Mouse (Mus musculus) heart, embryonic 13.5 days (tissue): ENCODE measurements around the gene Gm11985. TPM values are rescaled to one million over a fixed set of nuclear protein-coding genes. Genes with fewer than 3 reads are reported as not detected.

ENCODE experiments used
- ATAC-seq: fragments of 200-750 bp; cut with Nextera tagmentation; 2 replicates; pipeline ENCODE4 v1.8.0; 2017; ENCODE audit warnings: moderate TSS enrichment; ENCODE audit not compliant: insufficient number of reproducible peaks, low FRiP score, low TSS enrichment; ENCODE audit errors: extremely low read depth
- H3K27ac ChIP-seq: fragments of 300-500 bp; sonication (generic); replicated peaks from 2 replicates; pipeline ENCODE4 v1.5.1; 2015; ENCODE audit warnings: moderate library complexity, mild to moderate bottlenecking, inconsistent platforms
- H3K27me3 ChIP-seq: fragments of 300-500 bp; sonication (generic); replicated peaks from 2 replicates; pipeline ENCODE4 v1.6.1; 2015; ENCODE audit warnings: mild to moderate bottlenecking, inconsistent platforms
- H3K36me3 ChIP-seq: fragments of 300-500 bp; sonication (generic); 2 replicates; pipeline ENCODE4 v1.6.1; 2015; ENCODE audit warnings: mild to moderate bottlenecking, inconsistent platforms
- H3K4me1 ChIP-seq: fragments of 300-500 bp; sonication (generic); 2 replicates; pipeline ENCODE4 v1.6.1; 2015; ENCODE audit warnings: inconsistent platforms
- H3K4me2 ChIP-seq: fragments of 300-500 bp; sonication (generic); 2 replicates; pipeline ENCODE4 v1.6.1; 2015; ENCODE audit warnings: inconsistent platforms, mild to moderate bottlenecking, moderate library complexity
- H3K4me3 ChIP-seq: fragments of 300-500 bp; sonication (generic); 2 replicates; pipeline ENCODE4 v1.5.1; 2015; ENCODE audit warnings: moderate library complexity, mild to moderate bottlenecking, inconsistent platforms
- H3K9ac ChIP-seq: fragments of 300-500 bp; sonication (generic); 2 replicates; pipeline ENCODE4 v1.6.1; 2015; ENCODE audit warnings: inconsistent platforms, mild to moderate bottlenecking, moderate library complexity
- H3K9me3 ChIP-seq: fragments of 300-500 bp; sonication (generic); 2 replicates; pipeline ENCODE4 v1.6.1; 2016; ENCODE audit warnings: inconsistent platforms
- WGBS: fragments of 180-500 bp; shearing (Covaris S2); methylation state at CpG from one replicate; pipeline ENCODE4 v1.1.7; 2015; ENCODE audit warnings: mixed read lengths; 5-methylcytosine and 5-hydroxymethylcytosine counted together
- polyA plus RNA-seq: library from polyadenylated mRNA; unstranded; fragments of >200 nt; fragmentation: Nextera tagmentation; extraction: Ambion mirVana; gene quantifications from 2 replicates; pipeline ENCODE4 v1.2.1, GENCODE M21; 2015

Gene Gm11985
- polyA plus RNA-seq, 1 experiment from 2014 or later = not detected

DNA sequence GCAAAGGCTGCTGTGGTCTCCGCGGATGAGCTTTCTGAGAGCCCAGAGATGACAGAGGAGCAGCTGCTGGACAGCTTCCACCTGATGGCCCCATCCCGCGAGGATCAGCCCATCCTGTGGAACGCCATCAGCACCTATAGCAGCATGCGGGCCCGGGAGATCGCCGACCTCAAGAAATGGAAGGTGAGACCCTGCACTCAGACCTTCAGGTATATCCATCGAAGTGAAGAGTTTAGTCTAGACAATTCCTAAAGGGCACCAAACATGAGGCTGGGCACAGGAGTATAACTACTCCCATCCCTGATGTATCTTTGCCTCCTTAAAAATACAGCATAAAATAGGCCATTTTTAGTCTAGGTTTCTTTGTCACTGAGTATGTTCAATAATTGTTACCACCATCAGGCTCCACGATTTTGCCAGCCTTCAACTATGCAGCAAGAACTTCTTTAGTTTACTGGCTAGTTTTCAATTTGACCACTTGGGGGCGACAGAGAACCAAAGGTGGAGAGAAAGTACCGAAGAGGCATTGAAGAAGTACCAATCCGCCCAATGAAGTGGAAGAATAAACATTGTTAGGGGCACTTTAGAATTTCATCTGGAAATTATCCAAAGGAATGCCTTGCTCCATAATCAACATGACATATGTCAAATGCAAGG lies 11.5 kb upstream of the Gm11985 start:
- Histone ChIP-seq H3K4me3 (no peak overlapping the region), H3K27me3 (no peaks in the 10 kb centered on the region; the same call in 1 of the 2 replicates), H3K4me1 (no peaks in the 10 kb centered on the region), H3K27ac (no peak overlapping the region), H3K9me3 (peaks cover 5% of the 10 kb centered on the region; the same call in 1 of the 2 replicates), H3K9ac (no peak overlapping the region), H3K36me3 (no peaks in the 10 kb centered on the region), H3K4me2 (no peak overlapping the region)
- no peak for ATAC-seq
- WGBS = 48% methylated on average over 14 of the region's 14 CpGs

DNA sequence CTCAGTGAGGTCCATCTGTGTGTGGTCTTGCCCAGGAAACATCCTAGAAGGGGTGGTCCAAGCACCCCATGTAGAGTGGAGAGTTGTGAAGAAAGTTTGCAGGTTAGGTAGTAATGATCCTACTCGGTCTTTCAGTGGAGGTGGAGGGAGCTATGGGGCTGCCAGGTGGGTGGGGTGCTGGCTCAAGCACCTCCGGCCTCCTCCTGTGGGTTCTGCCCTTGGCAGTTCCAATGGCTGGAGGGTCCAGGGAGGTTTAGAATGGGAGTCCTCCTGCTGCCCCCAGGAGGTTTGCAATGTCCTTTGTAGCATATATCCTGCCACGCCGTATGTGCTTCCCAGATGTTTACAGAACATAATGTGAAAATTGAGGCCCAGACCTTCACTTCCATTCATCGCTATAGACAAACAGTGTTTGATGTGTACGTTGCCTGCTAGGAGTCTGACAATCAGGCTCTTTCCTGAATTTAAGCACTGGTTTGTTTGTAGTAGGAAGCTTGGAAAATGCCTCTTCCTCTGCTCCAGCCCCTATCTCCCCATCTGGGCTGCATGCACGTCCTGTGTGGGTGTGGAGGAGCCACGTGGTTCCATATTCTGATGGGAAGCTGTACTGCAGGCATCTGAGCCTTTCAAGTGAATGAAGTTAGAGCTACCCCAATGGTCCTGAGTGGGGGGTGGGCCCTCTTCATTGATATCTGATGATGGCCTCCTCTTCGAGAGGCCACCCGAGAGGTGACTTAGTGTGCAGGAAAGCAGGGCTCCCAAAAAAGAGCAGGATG lies 10.3 kb upstream of the Gm11985 start:
- Histone ChIP-seq H3K9ac (no peak overlapping the region), H3K27me3 (no peaks in the 10 kb centered on the region; the same call in 1 of the 2 replicates), H3K27ac (no peak overlapping the region; the same call in 1 of the 2 replicates), H3K9me3 (peaks cover 5% of the 10 kb centered on the region; the same call in 1 of the 2 replicates), H3K4me3 (no peak overlapping the region), H3K36me3 (no peaks in the 10 kb centered on the region), H3K4me2 (no peak overlapping the region), H3K4me1 (no peaks in the 10 kb centered on the region)
- no peak for ATAC-seq
- WGBS = 60% methylated on average over 10 of the region's 10 CpGs

DNA sequence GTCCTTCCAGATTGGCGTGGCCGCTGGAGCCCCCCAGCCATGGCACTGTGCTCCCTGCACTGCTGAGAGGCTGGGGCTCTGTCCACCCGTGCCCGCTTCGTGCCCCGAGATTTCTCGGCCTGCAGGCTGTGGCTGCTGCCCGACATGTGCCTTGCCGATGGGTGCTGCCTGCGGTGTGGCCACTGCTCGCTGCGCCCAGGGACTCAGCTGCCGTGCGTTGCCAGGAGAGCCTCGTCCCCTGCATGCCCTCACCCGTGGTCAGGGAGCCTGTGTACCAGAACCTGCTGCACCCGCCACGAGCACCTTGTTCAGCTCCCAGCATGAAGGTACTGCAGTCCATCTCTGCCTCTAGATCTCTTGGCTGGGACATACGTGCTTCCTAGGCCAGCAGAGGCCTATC lies 9.6 kb upstream of the Gm11985 start:
- H3K4me1 ChIP-seq = peaks cover 4% of the 10 kb centered on the region; the same call in 1 of the 2 replicates
- no peak overlapping the region for H3K9ac ChIP-seq
- H3K9me3 ChIP-seq = peaks cover 5% of the 10 kb centered on the region; the same call in 1 of the 2 replicates
- no peaks in the 10 kb centered on the region for H3K27me3 ChIP-seq
- ATAC-seq = no peak
- 84% methylated on average over 19 of the region's 19 CpGs for WGBS
- H3K4me2 ChIP-seq = no peak overlapping the region
- H3K4me3 ChIP-seq = no peak overlapping the region
- no peaks in the 10 kb centered on the region for H3K36me3 ChIP-seq
- H3K27ac ChIP-seq = no peak overlapping the region

DNA sequence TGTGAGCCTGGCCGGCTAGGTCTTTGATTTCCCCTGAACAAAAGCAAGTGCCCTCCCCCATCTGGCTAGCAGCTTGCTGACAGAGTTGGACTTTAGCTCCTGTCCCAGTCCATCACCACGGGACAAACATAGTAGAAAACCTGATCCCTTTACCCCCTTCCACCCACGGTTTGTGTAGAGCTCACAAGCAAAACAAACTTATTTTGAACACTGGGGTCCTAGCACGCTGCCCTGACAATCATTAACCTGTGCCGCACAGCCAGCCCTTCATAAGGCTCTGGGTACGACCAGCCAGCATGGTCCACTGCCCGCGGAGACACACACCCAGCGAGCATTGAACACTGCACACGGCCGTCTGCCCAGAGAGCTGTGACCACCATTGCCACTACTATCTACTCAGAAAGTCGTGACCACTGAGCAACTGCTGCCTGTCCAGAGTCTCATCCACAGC lies 9.1 kb upstream of the Gm11985 start, which contains the start of gene Igfbp1:
Gene Igfbp1, plus strand, starts transcription at position 292 of the 451 bp plus-strand sequence.
- WGBS = 74% methylated on average over 12 of the region's 12 CpGs
- no peaks in the 10 kb centered on the region for H3K27me3 ChIP-seq
- ATAC-seq = no peak
- H3K9me3 ChIP-seq = peaks cover 5% of the 10 kb centered on the region; the same call in 1 of the 2 replicates
- no peak within 1 kb of the TSS for H3K9ac ChIP-seq
- H3K4me1 ChIP-seq = peaks cover 8% of the 10 kb centered on the region
- no peak within 1 kb of the TSS for H3K4me2 ChIP-seq
- no peak within 1 kb of the TSS; the same call in 1 of the 2 replicates for H3K27ac ChIP-seq
- no peak within 1 kb of the TSS for H3K4me3 ChIP-seq
- no peaks in the 10 kb centered on the region for H3K36me3 ChIP-seq

DNA sequence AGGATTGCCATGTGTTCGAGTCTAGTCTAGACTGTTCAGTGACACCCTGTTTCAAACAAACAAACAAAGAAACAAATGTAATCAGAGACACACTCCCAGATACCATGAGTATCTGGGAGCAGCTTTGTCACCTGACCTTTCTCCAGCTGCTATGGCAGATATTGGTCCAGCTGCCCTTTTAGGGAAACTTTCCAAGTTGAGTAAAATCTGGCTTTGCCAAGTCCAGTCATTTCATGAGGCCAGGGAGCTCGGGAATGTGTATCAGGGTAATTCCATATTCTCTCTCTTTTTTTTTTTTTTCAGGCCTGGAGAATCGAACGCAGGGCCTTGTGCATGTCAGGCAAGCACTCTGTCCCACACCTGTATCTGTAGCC lies 6.9 kb upstream of the Gm11985 start:
- H3K27ac ChIP-seq = no peak overlapping the region
- no peak for ATAC-seq
- H3K36me3 ChIP-seq = no peaks in the 10 kb centered on the region
- peaks cover 3% of the 10 kb centered on the region; the same call in 1 of the 2 replicates for H3K27me3 ChIP-seq
- no peak overlapping the region for H3K9ac ChIP-seq
- H3K4me3 ChIP-seq = no peak overlapping the region
- H3K4me2 ChIP-seq = no peak overlapping the region
- peaks cover 5% of the 10 kb centered on the region; the same call in 1 of the 2 replicates for H3K9me3 ChIP-seq
- WGBS = 76% methylated on average over 4 of the region's 4 CpGs
- peaks cover 13% of the 10 kb centered on the region for H3K4me1 ChIP-seq

DNA sequence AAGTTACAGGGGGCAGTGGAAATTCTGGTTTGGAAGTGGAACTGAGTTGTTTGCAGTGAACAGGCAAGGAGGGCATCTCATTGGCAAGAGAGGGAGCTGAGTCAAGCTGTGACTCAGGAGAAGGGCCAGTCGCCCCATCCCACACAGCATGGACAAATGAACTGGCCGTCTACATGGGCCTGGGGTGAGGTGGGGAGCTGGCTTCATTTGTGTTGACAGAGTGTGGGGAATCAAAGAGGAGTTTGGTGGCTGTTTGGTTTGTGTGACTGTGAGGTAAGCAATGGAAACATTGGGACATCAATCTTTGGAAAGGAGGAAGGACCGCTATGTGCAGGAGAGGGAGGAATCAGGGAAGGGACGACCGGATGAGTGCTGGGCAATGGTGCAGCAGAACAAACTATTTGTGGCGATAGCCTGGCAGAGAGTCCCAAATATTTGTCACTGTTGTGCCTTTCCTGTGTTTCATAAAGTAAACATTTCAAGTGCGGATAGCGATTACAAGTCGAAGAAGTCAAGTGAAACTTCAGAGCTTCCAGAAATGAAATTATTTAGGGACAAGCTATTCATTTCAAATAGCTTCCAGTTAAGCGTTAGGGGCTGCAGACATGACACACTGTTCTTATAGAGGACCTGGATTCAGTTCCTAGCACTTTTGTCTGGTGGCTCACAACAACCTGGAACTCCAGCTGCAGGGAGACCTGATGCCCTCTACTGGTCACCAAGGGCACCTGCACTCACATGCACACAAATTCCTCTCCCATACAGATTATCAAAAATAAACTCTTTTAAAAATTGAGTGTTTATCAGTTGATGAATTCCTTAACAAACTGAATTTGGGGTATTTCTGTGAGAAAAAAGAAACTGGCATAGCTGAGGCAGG lies 6.3 kb upstream of the Gm11985 start:
- no peaks in the 10 kb centered on the region for H3K36me3 ChIP-seq
- no peak overlapping the region for H3K4me3 ChIP-seq
- H3K27me3 ChIP-seq = peaks cover 3% of the 10 kb centered on the region; the same call in 1 of the 2 replicates
- H3K4me2 ChIP-seq = no peak overlapping the region
- no peak for ATAC-seq
- peaks cover 18% of the 10 kb centered on the region for H3K4me1 ChIP-seq
- H3K9me3 ChIP-seq = peaks cover 5% of the 10 kb centered on the region; the same call in 1 of the 2 replicates
- no peak overlapping the region for H3K9ac ChIP-seq
- no peak overlapping the region for H3K27ac ChIP-seq
- WGBS = 89% methylated on average over 10 of the region's 10 CpGs

DNA sequence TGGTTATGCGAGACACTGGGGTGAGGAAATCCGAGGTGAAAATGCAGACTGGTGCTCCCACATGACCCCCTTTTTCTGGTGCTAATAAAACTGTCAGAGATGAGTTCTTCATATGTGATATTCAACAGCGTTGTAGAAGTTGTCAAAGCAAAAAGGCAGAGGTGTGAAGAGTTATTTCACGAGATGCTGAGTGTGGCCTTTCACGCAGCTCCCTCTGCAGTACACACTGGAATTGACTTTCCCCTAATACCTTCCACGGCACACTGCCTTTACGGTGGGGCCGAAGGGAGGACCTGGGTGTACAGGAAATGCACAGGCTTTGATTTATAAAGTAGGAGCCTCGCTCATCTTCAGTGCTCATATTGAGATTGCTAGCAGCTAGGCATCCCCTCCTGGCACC lies 4.8 kb upstream of the Gm11985 start:
- Histone ChIP-seq H3K4me1 (peaks cover 18% of the 10 kb centered on the region), H3K9me3 (peaks cover 5% of the 10 kb centered on the region; the same call in 1 of the 2 replicates), H3K4me3 (no peak overlapping the region), H3K27ac (no peak overlapping the region), H3K27me3 (peaks cover 3% of the 10 kb centered on the region; the same call in 1 of the 2 replicates), H3K36me3 (no peaks in the 10 kb centered on the region), H3K9ac (no peak overlapping the region), H3K4me2 (no peak overlapping the region)
- 60% methylated on average over 9 of the region's 9 CpGs for WGBS
- no peak for ATAC-seq

DNA sequence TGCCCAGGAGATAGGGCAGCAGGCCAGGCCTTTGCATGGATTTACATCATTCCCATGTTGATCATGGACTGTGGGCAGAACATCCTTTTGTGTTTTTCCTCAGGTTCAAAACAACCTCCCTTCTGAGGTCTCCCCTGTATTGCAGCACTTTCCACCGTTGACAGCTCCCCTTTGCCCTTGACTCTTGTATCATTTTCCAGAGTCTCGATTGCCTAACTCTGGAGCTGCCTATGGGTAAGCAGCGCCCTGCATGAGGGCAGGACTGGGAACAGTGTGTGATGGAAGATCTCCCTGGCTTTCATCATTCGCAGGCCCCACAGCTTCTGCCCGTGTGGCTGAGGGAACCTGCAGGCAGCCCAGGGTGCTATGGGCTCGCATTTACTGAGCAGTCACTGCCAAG lies 4.3 kb upstream of the Gm11985 start:
- no peak for ATAC-seq
- no peaks in the 10 kb centered on the region for H3K36me3 ChIP-seq
- H3K9ac ChIP-seq = no peak overlapping the region
- WGBS = 25% methylated on average over 6 of the region's 6 CpGs
- H3K4me3 ChIP-seq = no peak overlapping the region
- peaks cover 5% of the 10 kb centered on the region; the same call in 1 of the 2 replicates for H3K9me3 ChIP-seq
- H3K27me3 ChIP-seq = peaks cover 3% of the 10 kb centered on the region; the same call in 1 of the 2 replicates
- H3K27ac ChIP-seq = no peak overlapping the region
- H3K4me1 ChIP-seq = peaks cover 18% of the 10 kb centered on the region
- no peak overlapping the region for H3K4me2 ChIP-seq

DNA sequence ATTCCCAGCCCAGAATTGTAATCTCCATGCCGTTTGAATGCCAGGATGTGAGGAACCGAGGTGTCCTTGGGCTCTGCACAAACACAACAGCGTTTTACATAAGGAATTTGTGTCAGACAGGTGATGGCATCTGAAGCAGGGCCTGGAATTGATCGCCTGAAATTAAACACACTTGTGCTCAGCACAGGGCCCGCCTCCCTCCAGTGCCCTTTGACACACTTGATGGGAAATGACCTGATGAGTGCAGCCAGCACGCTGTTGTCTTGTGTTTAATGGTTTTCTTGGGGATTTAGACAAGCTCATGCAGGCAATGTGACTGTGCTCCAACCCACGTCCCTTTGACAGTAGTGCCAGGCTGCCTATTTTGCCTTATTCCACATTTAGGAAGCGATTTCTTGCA lies 897 bp downstream of the Gm11985 start:
- 58% methylated on average over 8 of the region's 8 CpGs for WGBS
- Histone ChIP-seq H3K27ac (no peak overlapping the region), H3K9ac (no peak overlapping the region), H3K9me3 (no peaks in the 10 kb centered on the region), H3K27me3 (peaks cover 7% of the 10 kb centered on the region; the same call in 1 of the 2 replicates), H3K36me3 (no peaks in the 10 kb centered on the region), H3K4me2 (no peak overlapping the region), H3K4me1 (peaks cover 20% of the 10 kb centered on the region), H3K4me3 (no peak overlapping the region)
- ATAC-seq = no peak

DNA sequence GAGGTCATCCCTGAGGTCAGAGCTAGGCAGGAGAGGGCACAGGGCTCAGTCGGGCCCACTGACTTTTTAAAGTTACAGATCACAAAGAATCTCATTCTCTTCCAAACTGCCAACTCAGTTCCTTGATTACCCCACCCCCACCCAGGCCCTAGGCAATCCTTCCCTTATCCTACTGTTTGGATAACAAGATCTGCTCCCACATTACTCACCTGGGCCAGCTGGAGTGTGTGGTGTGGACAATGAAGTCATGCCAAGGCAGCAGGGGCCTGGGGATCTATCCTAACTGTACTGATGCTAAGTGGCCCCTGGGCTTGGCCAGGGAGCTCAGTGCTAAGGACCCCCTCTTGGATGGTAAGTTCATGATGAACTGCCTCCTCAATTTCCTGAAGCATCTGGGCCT lies 3.9 kb downstream of the Gm11985 start:
- Histone ChIP-seq H3K4me1 (peaks cover 10% of the 10 kb centered on the region), H3K9ac (no peak overlapping the region), H3K4me2 (no peak overlapping the region), H3K27me3 (0 out of 2 replicates have a peak, but pooled peaks cover 4% of the 10 kb centered on the region), H3K9me3 (no peaks in the 10 kb centered on the region), H3K27ac (no peak overlapping the region), H3K4me3 (no peak overlapping the region), H3K36me3 (no peaks in the 10 kb centered on the region)
- no peak for ATAC-seq
- WGBS = 10% methylated on average over 1 of the region's 1 CpGs
